Mouse (Mus musculus): ENCODE measurements around the gene Olfr206.
A peak's percentile ranks its signal among the peaks of the same experiment; 100 is the strongest.
"Not testable (repeated sequence)": the region's sequence is repeated elsewhere in the genome, so short reads cannot be mapped to it uniquely, and the experiment has no call there.

Olfr206 gene

GRCm38 (mm10) chr16:59349146-59349545 lies at the start of gene Olfr206:
Gene Olfr206, minus strand, starts transcription at chr16:59349246.
- DNase-seq (ENCODE audit: low spot score), result no peak

- DNase-seq (ENCODE audit: low spot score), result peak; percentile 62
Observed at GRCm38 (mm10) chr16:59393300-59393699, 44.3 kb upstream of the Olfr206 start.

- DNase-seq (ENCODE audit: low spot score), result no peak
Observed at GRCm38 (mm10) chr16:59363893-59364292, 14.8 kb upstream of the Olfr206 start, which contains the start of gene Olfr209. Gene Olfr209, minus strand, starts transcription at chr16:59363993.

- no peak for DNase-seq (ENCODE audit: low spot score)
Observed at GRCm38 (mm10) chr16:59331038-59331437, 18.0 kb downstream of the Olfr206 start, which contains the start of gene Olfr205. Gene Olfr205, minus strand, starts transcription at chr16:59331138.

- DNase-seq (ENCODE audit: low spot score), result not testable (repeated sequence)
Observed at GRCm38 (mm10) chr16:59323262-59323661, 25.8 kb downstream of the Olfr206 start.

GRCm38 (mm10) chr16:59318148-59318547 lies 30.9 kb downstream of the Olfr206 start, which contains the start of gene Olfr204:
Gene Olfr204, minus strand, starts transcription at chr16:59318248.
- no peak for DNase-seq (ENCODE audit: low spot score)

- DNase-seq (ENCODE audit: low spot score), result no peak
Observed at GRCm38 (mm10) chr16:59298581-59298980, 50.5 kb downstream of the Olfr206 start, which contains the start of gene Olfr203. Gene Olfr203, plus strand, starts transcription at chr16:59298881.
